Mouse (Mus musculus): ENCODE measurements around the gene Galm. TPM values are rescaled to one million over a fixed set of nuclear protein-coding genes. Genes with fewer than 3 reads are reported as not detected.

The Galm gene
- polyA plus RNA-seq, 1 experiment from 2014 or later = 12.9 TPM

DNA sequence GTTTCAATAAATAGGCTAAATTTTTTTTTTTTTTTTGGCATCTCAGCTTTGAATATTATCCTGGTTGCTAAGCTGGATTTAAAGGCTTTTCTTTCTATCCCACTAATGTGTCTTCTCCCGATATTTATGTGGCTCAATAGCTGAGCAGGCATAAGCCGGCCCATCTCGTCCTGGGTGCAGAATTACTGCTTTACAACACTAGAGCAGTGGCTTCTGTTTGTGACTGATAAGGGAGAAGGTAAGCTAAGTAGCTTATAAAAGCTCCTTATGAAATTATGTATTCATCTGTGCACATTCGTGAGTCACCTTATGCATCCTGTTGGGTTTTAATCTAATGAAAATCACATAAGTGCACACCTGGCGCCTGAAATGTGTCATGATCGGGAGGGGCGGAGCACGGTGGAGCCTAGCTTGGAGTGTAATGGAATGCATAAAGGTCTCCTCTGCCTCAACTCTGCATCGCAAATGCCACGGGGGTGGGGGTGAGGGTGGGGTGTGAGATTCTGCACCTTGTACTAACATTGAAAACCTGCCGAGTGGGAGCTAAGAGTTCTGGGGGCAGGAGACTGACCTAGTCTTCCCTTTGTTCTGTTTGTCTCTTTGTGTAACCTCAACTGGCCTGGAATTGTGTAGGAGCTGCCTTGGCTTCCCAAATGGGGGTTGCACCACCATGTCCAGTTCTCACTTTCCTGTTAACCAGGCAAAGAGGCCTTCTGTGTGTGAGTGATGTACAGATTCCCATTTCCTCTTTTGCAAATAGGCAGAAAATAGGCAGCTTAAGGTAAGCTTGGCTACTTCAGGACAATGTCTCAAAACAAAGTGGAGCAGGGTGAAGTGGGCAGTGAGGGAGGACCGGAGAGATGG is 25.7 kb downstream of the Galm start:
- no peaks in the 10 kb centered on the region for H3K36me3 ChIP-seq
- no peaks in the 10 kb centered on the region for H3K27me3 ChIP-seq
- H3K9me3 ChIP-seq = no peaks in the 10 kb centered on the region
- ATAC-seq (ENCODE audit: insufficient number of reproducible peaks, low FRiP score, low TSS enrichment, low read depth) = no peak
- WGBS = 59% methylated on average over 12 of the region's 12 CpGs
- peaks cover 3% of the 10 kb centered on the region; the same call in 1 of the 2 replicates for H3K4me1 ChIP-seq
- H3K9ac ChIP-seq = no peak overlapping the region
- no peak overlapping the region for H3K4me3 ChIP-seq
- H3K4me2 ChIP-seq = no peak overlapping the region
- H3K27ac ChIP-seq = no peak overlapping the region

DNA sequence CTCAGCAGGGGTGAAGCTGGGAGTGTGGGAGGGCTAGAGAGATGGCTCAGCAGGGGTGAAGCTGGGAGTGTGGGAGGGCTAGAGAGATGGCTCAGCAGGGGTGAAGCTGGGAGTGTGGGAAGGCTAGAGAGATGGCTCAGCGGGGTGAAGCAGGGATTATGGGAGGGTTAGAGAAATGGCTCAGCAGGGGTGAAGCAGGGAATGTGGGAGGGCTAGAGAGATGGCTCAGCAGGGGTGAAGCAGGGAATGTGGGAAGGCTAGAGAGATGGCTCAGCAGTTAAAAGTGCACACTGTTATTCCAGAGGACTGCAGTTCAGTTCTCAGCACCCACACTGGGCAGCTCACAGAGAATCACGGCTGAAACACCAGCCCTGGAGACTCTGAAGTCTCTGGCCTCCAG is 26.4 kb downstream of the Galm start:
- Histone ChIP-seq H3K36me3 (no peaks in the 10 kb centered on the region), H3K4me2 (no peak overlapping the region), H3K27me3 (no peaks in the 10 kb centered on the region), H3K9ac (no peak overlapping the region), H3K27ac (no peak overlapping the region), H3K4me3 (no peak overlapping the region), H3K9me3 (no peaks in the 10 kb centered on the region), H3K4me1 (no peaks in the 10 kb centered on the region)
- 78% methylated on average over 2 of the region's 2 CpGs for WGBS
- ATAC-seq (ENCODE audit: insufficient number of reproducible peaks, low FRiP score, low TSS enrichment, low read depth) = no peak

DNA sequence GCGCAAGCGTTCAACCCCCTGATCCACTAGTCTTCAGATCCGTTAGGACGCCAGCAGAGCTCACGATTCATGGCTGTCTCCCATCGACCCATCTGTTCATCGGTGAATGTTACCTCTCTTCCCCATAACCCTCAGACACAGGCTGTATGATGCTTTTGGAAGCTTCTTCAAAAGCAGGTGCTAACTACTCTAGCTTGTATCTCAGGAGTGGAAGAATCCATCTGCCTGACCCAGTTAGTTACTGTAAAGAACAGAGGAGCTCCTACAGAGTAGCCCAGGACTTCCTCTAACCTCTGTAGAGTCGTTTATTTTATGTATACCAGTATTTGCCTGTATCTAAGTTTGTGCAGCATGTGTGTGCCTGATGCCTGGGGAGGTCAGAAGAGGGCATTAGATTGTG is 29.6 kb downstream of the Galm start:
- H3K27me3 ChIP-seq = no peaks in the 10 kb centered on the region
- WGBS = 93% methylated on average over 8 of the region's 8 CpGs
- no peak for ATAC-seq (ENCODE audit: insufficient number of reproducible peaks, low FRiP score, low TSS enrichment, low read depth)
- H3K4me3 ChIP-seq = no peak overlapping the region
- no peak overlapping the region for H3K9ac ChIP-seq
- H3K36me3 ChIP-seq = no peaks in the 10 kb centered on the region
- no peak overlapping the region for H3K4me2 ChIP-seq
- no peaks in the 10 kb centered on the region for H3K4me1 ChIP-seq
- H3K27ac ChIP-seq = no peak overlapping the region
- H3K9me3 ChIP-seq = no peaks in the 10 kb centered on the region

DNA sequence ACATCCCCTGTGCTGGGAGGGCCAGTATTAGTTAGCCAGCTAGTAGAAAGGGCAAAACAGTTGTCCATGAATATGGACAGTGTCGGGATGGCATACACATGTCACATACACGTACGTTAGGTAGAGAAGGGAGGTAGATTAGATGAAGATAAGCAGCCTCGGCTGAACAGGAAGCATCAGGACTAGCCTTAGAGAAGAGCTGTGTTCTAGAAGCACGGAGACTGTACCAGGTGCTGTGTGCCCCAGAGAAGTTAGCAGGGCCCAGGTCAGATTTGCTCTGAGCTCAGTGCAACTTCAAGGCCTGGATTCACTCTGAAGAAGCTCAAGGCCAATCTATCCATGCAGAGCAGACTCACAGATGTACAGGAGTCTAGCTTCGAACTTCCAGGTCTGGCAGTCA is 30.2 kb downstream of the Galm start:
- Histone ChIP-seq H3K4me3 (no peak overlapping the region), H3K4me2 (no peak overlapping the region), H3K4me1 (no peaks in the 10 kb centered on the region), H3K9me3 (no peaks in the 10 kb centered on the region), H3K27ac (no peak overlapping the region), H3K9ac (no peak overlapping the region), H3K27me3 (no peaks in the 10 kb centered on the region), H3K36me3 (no peaks in the 10 kb centered on the region)
- WGBS = 90% methylated on average over 6 of the region's 6 CpGs
- ATAC-seq (ENCODE audit: insufficient number of reproducible peaks, low FRiP score, low TSS enrichment, low read depth) = no peak

DNA sequence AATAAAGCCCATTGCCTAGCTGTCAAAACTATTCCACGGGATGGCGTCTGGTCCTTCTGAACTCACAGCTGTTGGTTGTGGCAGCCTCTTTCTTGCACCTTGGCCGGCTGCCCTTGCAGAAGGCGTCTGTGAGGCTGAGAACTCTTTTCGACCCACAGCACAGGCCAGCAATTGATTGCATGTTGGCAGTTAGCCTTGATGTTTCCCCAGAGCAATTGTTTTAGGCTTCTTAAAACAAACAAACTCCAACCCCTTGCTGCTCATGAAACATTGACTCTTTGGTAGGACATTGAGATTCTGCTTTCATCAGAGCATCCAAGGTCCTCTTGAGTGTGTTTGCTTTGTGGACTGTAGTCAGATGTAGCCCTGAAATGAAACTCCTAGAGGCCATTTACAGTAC is 33.2 kb downstream of the Galm start:
- 33% methylated on average over 5 of the region's 5 CpGs for WGBS
- Histone ChIP-seq H3K9me3 (no peaks in the 10 kb centered on the region), H3K4me2 (no peak overlapping the region), H3K27ac (peak overlapping the region; percentile 3; the same call in 1 of the 2 replicates), H3K9ac (no peak overlapping the region), H3K27me3 (no peaks in the 10 kb centered on the region), H3K4me1 (peaks cover under 1% of the 10 kb centered on the region; the same call in 1 of the 2 replicates), H3K4me3 (no peak overlapping the region), H3K36me3 (no peaks in the 10 kb centered on the region)
- ATAC-seq (ENCODE audit: insufficient number of reproducible peaks, low FRiP score, low TSS enrichment, low read depth) = no peak

DNA sequence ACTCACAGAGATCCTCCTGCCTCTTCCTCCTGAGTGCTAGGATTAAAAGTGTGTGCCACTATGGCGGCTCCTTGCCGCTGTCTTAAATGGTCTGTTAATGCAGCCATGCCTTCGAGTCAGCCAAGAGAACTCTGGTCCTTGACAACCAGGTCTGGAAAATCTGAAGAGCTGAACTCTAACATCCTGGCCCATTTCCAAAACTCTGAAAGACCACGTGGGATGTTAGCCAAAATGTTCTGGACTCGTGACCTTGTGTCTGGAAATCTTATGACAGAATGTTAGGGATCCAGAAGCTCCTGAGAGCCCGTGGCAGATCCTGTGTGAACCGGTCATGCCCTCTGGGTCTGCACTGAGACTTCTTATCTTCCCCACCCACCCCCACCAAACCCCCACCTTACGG is 36.7 kb downstream of the Galm start:
- H3K27ac ChIP-seq = no peak overlapping the region
- H3K9me3 ChIP-seq = no peaks in the 10 kb centered on the region
- H3K36me3 ChIP-seq = no peaks in the 10 kb centered on the region
- H3K9ac ChIP-seq = no peak overlapping the region
- WGBS = 73% methylated on average over 8 of the region's 8 CpGs
- no peaks in the 10 kb centered on the region for H3K27me3 ChIP-seq
- H3K4me1 ChIP-seq = peaks cover 22% of the 10 kb centered on the region
- no peak overlapping the region for H3K4me3 ChIP-seq
- no peak for ATAC-seq (ENCODE audit: insufficient number of reproducible peaks, low FRiP score, low TSS enrichment, low read depth)
- H3K4me2 ChIP-seq = no peak overlapping the region

DNA sequence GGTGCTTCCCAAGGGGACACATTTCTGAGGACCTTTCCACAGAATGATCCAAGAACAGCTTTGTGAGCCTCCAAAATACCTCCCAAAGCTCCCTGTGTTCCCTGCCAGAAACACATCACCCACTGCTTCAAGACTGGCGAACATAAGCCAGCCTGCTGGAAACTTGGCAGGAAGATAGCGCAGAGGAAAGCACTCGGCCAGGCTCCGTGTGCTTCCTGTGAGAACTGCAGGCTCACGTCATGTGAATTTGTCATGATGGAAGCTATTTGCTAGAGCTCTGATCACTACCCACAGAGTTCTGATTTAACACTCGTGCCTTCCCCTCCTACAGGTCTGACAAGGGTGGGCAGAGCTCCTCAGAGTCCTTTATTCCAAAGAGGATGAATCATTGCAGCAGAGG is 38.5 kb downstream of the Galm start:
- Histone ChIP-seq H3K9ac (no peak overlapping the region), H3K36me3 (no peaks in the 10 kb centered on the region), H3K4me2 (no peak overlapping the region), H3K4me3 (no peak overlapping the region), H3K27me3 (no peaks in the 10 kb centered on the region), H3K4me1 (peaks cover 25% of the 10 kb centered on the region), H3K9me3 (no peaks in the 10 kb centered on the region), H3K27ac (peak overlapping the region; percentile 75)
- WGBS = 42% methylated on average over 6 of the region's 6 CpGs
- ATAC-seq (ENCODE audit: insufficient number of reproducible peaks, low FRiP score, low TSS enrichment, low read depth) = peak; percentile 73; the same call in 1 of the 2 replicates

DNA sequence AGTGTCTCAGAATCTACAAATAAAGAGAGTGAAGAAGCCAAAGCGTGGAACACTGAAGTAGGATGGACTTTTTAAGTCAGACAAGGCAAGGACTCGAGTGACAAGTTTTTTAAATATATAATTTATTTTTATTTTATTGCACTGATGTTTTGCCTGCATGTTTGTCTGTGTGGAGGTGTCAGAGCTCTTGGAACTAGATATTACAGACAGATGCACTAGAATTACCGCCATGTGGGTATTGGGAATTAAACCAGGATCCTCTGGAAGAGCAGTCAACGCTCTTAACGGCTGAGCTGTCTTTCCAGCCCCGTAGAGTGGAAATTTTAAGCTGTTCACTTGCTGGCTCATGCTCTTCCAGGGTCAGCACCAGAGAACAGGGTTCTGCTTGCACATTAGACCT is 39.1 kb downstream of the Galm start:
- Histone ChIP-seq H3K9me3 (no peaks in the 10 kb centered on the region), H3K4me3 (no peak overlapping the region), H3K36me3 (no peaks in the 10 kb centered on the region), H3K4me2 (no peak overlapping the region), H3K4me1 (peaks cover 25% of the 10 kb centered on the region), H3K27me3 (no peaks in the 10 kb centered on the region), H3K9ac (no peak overlapping the region), H3K27ac (peak overlapping the region; percentile 75)
- WGBS = 69% methylated on average over 6 of the region's 6 CpGs
- ATAC-seq (ENCODE audit: insufficient number of reproducible peaks, low FRiP score, low TSS enrichment, low read depth) = no peak

DNA sequence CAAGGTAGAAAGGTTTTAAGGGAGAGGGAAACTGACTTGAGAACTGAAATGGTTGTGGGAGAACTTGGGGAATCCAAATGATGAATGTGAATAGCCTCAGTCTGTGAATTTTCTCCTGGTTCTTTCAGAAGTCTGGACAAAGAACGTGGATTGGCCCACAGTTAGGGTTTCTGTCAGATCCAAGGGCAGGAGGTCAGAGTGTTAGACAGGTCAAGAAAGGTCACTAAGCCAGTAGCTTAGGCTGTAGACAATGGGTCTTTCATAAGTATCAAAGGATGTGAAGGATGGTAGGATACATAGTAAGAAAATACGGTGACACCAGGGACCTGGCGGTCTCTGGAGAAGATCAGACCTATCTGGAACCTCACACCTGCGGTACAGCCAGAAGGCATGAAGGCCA is 40.2 kb downstream of the Galm start:
- Histone ChIP-seq H3K4me3 (no peak overlapping the region), H3K27me3 (no peaks in the 10 kb centered on the region), H3K9ac (no peak overlapping the region), H3K4me2 (peak overlapping the region; percentile 45; the same call in 1 of the 2 replicates), H3K9me3 (no peaks in the 10 kb centered on the region), H3K4me1 (peaks cover 25% of the 10 kb centered on the region), H3K36me3 (no peaks in the 10 kb centered on the region), H3K27ac (peak overlapping the region; percentile 38; the same call in 1 of the 2 replicates)
- no peak for ATAC-seq (ENCODE audit: insufficient number of reproducible peaks, low FRiP score, low TSS enrichment, low read depth)
- WGBS = 80% methylated on average over 4 of the region's 4 CpGs

DNA sequence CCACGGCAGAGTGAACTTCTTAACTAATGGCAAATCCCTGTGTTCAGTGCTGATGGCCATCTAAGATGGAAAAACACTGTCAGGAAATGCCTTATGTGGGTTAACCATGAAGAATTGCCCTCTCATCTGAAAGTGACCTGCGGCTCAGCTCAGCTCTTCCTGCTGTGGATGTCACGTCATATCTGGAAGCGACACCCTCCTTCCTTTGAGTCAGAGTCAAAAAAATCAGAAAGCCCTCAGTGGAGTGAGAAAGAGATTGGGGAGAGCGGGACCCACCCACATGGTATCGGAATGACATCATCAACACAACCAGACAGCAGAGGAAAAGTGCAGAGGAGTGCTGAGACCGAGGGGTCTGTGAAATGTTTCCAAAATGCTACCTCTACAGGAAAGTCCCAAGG is 40.6 kb downstream of the Galm start:
- H3K27me3 ChIP-seq = no peaks in the 10 kb centered on the region
- no peaks in the 10 kb centered on the region for H3K9me3 ChIP-seq
- 43% methylated on average over 7 of the region's 7 CpGs for WGBS
- peak overlapping the region; percentile 38; the same call in 1 of the 2 replicates for H3K27ac ChIP-seq
- H3K4me1 ChIP-seq = peaks cover 25% of the 10 kb centered on the region
- no peak overlapping the region for H3K4me3 ChIP-seq
- H3K36me3 ChIP-seq = no peaks in the 10 kb centered on the region
- peak overlapping the region; percentile 45 for H3K4me2 ChIP-seq
- H3K9ac ChIP-seq = no peak overlapping the region
- no peak for ATAC-seq (ENCODE audit: insufficient number of reproducible peaks, low FRiP score, low TSS enrichment, low read depth)

DNA sequence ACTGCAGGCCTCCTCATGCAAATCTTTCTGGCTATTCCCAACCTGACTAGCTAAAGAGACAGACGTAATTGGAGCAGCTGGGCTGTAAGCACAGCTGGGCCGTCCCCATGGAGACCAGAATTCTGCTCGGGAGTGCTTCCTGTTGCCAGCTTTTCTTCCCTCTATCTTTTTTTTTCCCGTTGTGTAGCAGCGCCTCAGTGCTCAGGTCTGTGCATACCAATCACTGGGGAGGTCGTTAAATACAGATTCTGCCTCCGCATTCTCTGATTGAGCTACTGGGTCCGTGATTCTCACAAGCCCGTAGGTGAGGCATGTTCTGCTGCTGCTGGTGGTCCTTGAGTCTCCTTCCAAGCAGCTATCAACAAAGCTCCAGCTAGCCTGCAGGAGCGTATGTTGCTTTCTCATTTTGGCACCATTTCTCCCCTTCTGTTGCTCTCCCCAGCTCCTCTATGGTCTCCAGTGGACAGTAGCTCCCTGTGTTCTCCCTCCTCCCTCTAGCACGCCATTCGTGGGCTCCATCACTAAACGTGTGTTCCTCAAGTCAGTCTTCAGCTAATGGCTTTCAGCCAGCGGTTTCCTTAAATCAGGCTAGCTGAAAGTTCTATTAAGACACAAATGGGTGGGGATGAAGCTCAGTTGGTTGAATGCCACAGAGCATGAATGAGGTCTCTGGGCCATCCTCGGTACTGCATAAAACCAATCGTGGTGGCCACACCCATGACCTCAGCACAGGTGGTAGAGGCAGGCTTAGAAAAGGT is 41.3 kb downstream of the Galm start:
- H3K27ac ChIP-seq = peak overlapping the region; percentile 75
- 16% methylated on average over 16 of the region's 16 CpGs for WGBS
- no peak overlapping the region; the same call in 1 of the 2 replicates for H3K4me3 ChIP-seq
- no peaks in the 10 kb centered on the region for H3K36me3 ChIP-seq
- no peak for ATAC-seq (ENCODE audit: insufficient number of reproducible peaks, low FRiP score, low TSS enrichment, low read depth)
- H3K9ac ChIP-seq = no peak overlapping the region
- H3K4me2 ChIP-seq = peak overlapping the region; percentile 45
- H3K4me1 ChIP-seq = peaks cover 25% of the 10 kb centered on the region
- H3K9me3 ChIP-seq = no peaks in the 10 kb centered on the region
- no peaks in the 10 kb centered on the region for H3K27me3 ChIP-seq

DNA sequence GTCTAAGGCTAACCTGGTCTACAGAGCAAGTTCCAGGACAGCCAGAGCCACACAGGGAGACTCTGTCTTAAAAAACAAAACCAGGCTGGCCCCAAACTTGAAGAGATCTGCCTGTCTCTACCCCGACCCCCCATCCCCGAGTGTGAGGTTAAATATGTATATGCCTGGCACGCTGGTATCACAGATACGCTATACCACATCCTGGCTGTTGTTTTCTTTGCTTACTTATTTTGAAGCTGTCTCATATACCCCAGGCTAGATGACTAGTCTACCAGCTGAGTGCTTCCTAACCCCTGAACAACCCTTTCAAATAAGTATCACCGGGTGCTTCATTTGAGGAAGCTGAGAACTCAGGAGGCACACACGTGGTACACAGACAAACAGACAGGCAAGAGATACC is 42.5 kb downstream of the Galm start:
- Histone ChIP-seq H3K9me3 (no peaks in the 10 kb centered on the region), H3K4me3 (no peak overlapping the region), H3K36me3 (no peaks in the 10 kb centered on the region), H3K9ac (no peak overlapping the region), H3K27me3 (no peaks in the 10 kb centered on the region), H3K4me2 (no peak overlapping the region), H3K27ac (no peak overlapping the region), H3K4me1 (peaks cover 25% of the 10 kb centered on the region)
- WGBS = 90% methylated on average over 6 of the region's 6 CpGs
- ATAC-seq (ENCODE audit: insufficient number of reproducible peaks, low FRiP score, low TSS enrichment, low read depth) = no peak
